Mouse (Mus musculus) kidney, postnatal 4 days (tissue): ENCODE measurements around the gene Ipmk.
"Not testable (repeated sequence)": the region's sequence is repeated elsewhere in the genome, so short reads cannot be mapped to it uniquely, and the experiment has no call there.

Experiments
- DNase-seq, 2 experiments: peaks; one replicate each; pipeline ENCODE4 v3.0.0; 2021; ENCODE audit warnings: mixed read lengths in 2 of 2

The Ipmk gene

DNA sequence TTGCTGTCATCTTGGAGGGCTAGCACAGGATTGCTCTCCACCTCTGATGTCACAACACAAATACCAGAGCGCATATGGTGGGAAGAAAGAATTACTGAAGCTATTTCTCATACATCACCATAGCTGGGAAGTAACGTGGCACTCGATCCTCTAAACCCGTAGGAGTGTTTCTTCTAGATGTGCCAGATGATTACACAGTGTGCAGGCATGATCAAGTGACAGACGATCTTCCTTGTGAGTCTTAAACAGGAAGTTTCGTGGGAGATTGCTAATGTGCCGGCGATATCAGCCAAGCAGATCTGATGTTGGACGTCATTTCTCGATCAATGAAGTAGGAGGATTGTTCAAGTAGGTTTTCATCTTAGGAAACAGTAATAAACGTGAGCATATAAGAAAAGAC lies 26.1 kb downstream of the Ipmk start:
- DNase-seq = no peak

DNA sequence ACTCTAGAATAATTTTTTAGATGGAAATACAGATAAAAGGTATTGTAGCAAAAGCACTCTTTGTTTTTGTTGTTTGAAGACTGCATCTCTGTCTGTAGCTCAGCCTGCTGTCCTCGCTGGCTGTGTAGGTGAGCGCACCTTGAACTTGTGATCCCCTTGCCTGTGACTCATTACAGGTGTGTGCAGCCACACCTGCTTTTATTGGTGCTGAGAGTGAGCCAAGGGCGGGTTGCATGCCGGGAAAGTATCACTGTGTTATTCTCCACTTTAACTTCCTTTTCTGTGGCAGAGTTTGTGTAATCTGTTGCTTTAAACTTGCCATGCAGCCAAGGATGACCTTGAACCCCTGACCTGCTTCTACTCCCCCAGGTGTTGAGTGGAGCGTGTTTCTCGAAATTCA lies 28.5 kb downstream of the Ipmk start:
- DNase-seq = no peak

DNA sequence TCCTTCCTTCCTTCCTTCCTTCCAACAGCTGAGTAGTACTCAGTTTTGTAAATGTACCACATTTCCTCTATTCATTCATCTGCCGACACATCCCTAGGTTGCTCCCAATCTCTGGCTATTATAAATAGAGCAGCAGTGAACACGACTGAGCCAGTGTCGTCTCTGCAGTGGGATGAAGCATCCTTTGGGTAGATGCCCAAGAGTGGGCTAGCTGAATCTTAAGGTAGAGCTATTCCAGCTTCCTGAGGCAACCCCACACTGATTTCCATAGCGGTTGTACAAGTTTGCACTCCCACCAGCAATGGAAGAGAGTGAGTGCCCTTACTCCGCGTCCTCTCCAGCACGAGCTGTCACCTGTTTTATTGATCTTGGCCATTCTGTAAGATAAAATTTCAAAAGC lies 32.8 kb downstream of the Ipmk start:
- DNase-seq = no peak

DNA sequence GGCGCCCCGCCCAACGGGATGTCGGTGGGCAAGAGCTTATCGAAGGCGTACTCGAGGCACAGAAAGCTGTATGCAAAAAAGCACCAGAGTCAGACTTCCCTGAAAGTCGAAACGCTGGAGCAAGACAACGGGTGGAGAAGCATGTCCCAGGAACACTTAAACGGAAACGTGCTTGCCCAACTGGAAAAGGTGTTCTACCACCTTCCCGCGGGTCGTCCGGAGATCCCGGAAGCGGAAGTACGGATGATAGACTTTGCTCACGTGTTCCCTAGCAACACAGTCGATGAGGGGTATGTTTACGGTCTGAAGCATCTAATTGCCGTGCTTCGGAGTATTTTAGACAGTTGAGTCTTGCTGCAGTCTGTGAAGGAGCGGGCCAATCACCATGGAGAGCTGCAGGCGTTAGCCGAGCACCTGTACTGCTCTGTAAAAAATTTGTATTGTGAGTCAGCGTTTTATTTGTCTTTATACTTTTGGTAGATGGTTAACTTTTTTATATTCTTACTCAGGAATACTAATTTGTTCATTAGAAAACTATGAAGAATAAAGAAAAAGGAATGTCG lies 34.0 kb downstream of the Ipmk start:
- peak; percentile 27 to 45 for DNase-seq

DNA sequence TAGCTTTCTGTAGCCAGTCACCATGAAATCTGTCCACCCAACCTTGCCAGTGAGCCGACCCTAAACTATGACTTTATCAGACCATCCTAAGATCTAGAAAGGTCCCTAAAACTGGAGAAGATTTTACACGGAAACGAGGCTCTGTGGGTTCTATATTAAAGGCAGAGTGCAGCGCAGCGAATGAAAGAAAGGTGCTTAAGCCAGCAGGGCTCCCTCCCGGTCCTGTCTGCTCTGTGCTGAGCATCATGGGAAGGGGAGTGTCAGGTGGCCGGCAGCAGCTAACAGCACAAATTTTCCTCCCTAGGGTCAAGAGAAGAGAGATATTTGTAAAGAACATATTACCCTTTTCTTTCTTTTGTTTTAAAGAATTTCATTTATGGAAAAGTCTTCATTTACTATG lies 34.5 kb downstream of the Ipmk start:
- DNase-seq = peak; percentile 25 to 39

DNA sequence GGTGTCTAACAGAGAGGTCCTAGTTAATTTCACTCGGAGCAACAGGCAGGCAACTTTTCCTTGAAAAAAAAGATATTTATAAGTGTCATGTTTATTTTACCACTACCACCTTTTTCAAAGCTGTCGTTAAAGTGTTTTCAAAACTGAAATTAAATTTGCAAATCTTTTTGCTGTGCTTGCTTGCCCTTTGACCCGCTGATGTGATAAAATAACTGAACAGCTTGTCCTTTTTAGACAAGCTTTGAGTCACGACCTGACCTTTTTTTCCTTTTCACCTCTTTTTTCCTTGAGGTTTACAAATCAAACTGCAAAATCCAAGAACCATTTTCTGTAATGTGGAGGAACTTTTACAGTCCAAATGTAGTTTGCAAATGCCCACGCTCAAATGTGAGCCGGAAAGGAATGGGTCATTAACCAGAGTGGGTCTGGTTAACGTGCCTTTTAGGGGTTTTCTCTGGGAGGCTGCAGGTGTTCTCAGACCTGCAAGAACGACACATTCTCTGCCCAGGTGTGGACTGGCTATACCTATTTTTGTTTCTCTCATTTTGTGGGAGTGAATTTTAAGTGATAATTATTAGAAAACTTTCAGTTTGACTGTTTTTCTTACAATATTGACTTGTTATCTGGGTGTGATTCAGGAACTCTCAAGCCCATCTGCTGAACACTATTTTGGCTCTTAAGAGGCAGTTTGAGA lies 35.4 kb downstream of the Ipmk start:
- DNase-seq = no peak

DNA sequence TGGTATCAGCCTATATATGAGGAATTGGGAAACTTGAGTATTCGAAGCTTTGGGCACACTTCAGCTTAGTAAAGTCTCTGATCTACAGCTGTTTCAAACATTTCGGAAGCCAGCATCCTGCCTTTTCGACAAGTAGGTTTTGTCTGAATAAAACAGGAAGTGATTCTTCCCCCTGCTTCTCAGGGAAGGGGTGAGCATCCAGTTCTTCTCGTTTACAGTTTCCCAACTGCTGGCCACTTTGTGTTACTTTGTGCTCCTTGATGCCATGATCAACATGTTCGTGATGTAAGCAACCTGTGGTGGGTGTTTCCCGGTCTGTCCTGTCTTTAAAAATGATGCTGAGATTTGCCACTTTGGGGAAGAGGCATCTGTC lies 36.0 kb downstream of the Ipmk start:
- not testable (repeated sequence) for DNase-seq

DNA sequence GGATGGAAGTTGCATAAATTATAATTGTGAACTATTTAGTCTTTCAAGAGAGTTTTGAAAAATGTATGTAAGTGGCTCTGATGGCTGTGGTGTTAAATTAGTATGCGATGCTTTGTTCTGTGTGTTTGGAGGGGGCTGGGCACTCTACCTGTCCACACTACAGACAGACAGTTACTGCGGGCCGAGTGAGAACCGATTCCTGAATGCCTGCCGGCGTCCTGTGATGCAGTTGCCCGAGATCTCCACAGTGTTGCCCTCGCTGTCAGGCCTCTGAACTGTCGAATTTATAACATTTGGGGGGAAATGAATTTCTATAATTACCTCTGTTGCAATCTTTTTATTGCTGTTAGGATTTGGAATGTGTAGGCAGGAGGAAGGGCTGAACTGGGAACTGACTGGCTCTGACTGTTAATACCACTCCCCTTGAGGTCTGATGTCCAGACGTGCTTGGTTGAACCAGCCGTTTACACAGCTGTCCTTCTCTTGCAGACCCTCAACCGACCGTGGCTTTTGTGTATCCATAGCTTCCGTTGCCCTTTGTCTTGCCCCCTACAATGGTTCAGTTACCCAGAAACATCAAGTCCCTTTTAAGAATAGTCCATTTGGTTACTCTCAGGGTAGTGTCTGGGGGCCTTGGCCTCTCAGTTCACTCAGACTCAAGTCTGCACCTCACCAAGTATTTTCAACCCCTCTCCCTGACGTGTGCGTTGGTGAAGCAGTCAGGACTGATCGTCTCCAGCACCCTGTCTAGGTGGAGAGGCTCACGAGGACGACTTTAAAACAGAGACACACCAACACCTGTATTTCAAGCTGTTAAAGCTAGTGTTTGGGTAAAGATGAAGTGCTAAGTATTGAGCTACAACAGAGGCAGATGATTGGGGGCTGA lies 36.8 kb downstream of the Ipmk start:
- peak in 1 of 2 experiments; percentile 19 for DNase-seq

DNA sequence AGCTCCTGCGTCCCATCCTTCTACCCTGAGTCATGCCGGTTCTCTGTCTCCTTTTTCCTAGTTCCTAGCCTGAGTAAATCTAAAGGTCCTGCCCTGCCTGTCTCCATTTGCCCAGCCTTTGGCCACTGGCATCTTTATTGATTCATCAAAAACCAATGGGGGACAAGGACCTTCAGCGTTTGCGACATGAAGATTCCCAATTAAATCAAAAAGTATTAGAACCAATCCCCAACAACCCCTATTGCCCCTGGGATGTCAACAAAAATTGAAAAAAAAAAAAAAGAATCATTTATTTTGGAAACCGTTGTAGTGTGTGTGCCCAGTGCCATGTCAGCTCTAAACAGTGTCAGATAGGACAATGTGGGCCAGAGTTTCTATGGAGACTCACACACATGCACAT lies 41.7 kb downstream of the Ipmk start:
- DNase-seq = no peak

DNA sequence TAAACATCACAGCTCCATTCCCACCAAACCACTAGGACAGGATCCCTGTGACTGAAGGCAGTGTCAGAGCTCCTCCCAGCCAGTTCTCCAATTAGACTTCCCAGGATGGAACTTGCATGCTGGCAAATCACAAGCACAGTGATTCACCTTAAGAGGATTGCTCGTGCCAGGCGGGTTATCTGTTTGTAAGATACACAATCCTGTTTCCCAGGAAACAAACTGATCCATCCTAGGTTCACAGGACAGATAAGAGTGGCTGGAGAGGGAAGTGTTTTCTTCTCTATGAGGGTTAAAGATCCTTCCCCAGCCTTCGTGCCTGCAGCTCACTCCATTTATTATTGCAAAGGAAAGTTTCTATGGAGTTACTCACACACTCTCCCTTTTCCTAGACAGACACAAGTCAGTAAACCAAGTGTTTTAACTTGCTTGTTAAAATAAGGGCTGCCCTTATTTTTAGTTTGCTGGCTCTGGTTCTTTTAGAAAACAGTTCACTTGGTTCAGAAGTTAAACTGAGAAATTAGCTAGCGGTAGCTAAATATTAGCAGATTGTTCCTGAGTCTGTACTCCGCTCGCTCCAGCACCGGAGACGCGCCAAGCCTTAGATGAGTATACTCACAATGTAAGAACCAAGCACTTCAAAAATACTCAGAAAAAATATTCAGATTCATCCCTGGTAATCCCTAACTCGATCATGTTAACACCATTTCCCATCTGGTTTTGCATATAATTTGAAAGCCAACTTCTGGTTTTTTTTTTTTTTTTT lies 51.0 kb downstream of the Ipmk start:
- no peak for DNase-seq

DNA sequence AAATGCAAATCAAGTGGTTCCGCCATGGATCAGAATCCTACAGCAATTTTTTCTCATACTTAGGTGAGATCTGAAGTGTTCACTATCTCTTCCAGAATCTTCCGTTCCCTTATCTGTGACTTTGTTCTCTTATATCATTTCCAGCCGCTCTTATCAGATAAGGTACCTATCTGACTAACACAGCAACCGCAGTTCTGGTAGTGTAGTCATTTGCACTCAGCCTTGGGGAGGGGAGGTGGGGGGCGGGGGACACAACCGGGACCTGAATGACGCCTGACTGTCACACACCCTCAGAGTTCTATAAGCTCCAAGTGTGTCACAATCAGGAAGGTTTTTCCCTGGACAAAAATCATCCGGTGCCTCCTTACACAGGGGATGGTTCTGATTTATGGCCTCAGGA lies 51.8 kb downstream of the Ipmk start:
- DNase-seq = no peak

DNA sequence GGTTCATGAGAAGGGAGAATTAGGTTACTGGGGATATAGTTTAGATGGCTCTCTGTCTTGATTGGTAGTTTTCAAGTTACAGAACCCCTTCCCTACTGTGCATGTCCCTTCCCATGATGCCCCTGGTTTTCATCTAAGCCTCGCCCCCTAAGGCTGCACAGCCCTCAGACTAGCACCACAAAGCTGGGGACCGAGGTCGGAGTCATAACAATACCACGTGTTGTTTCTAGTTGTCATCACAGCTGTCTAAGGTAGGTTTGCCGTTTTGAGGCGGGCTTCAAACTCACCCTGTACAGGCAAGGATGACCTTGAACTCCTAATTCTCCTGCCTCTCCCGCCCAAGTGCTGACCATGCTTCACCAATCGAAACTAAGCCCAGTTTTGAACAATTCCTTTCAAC lies 52.4 kb downstream of the Ipmk start:
- no peak for DNase-seq

DNA sequence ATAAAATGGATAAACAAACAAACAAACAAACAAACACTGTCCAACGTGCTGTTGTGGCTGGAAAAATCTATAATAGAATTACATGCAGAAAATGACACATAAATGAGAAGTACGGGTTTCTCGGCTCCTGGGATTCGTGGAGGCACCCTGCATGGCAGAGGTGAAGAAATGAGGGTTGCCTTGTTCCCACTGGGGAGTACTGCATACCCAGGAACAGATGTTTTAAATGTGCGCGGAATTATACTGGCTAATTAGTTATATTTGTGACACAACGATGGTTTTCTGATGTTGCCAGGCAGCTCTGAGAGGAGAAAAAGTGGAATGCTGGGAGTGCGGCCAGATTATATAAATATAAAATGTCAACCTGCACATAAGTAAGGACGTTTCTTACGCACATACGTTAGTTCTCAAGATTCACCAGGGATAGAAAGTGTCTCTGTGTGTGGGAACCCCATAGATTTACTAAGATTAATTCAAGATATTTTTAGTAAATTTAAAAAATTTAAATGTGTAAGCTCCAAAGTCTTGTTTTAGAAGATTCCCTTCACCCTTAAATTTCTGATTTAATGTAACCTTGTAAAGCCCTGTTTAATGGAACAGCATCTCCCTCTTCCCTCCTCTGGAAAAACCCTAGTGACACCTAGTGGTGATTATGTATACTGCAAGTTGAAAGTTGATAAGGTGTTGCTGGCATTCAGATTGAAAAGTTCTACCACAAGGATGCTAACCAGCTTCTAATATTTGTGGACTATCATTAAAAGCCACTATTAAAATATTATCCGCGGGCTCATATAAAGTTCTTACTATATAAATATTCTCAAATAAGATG lies 53.5 kb downstream of the Ipmk start:
- DNase-seq = no peak

DNA sequence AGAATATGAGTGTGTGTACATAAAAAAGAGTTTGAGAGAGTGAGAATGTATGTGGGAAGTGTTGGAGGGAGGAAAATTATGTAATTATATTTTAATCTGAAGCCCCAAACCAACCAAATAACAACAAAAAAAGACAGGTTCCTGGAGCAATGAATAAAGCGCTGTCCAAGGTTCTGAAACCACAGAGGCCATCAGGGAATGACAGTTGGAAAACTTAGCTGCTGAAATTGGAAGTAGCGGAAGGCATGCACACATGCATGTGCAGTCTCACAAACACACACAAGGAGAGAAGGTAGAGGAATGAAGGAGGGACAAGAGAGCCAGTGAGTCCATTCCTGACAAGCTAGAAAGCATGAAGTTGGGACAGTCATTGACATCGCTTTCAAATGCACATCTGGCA lies 56.1 kb downstream of the Ipmk start:
- DNase-seq = peak in 1 of 2 experiments; percentile 17

DNA sequence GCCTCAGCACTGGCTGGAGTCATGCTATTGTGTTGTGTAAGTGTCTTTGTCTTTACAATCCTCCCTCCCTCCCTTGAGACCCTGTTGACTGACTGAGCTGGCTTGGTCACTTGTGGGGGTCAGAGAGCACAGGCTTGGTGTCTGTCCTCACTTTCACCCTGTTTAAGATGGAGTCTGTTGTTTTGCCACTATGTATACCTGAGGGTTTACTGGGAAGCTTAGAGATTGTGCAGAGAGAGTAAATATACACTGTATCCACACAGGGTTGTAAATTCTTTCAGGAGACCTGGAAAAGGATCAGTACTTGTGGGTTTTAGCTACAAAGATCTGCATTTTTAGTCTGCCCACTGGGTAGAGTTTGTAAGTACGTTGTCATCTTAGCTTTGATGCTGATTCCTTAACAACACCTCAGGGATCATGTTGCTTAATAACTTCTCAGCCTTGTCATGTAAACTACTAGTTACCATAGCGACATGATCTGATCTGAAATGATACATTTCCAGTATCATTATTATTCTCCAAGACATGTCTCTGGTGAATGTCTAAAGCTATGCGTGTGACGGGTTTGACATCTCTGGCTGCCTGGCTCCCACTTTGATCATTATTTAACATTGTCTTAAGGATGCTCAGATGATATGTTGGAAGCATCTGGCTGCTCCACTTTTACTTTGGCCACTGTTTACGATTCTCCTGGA lies 58.1 kb downstream of the Ipmk start:
- DNase-seq = no peak

DNA sequence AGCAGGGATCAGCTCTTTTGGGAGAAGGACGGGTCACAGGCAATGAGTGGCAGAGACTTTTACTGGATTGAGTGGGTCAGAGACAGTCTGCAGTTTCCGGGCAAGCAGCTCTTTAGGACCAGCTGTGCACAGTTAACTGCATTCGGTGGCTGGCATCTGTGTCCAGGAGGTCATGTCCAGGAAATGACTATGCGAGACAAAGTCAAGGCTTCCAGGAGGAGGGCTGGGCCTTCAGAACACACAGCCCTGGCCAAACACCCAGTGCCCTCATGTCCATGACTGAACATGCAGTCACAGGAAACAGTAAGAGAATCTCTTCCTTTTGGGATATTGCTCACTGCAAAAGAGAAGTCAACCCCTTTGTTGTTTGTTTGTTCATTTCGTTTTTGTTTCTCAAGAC lies 62.4 kb downstream of the Ipmk start:
- DNase-seq = no peak

DNA sequence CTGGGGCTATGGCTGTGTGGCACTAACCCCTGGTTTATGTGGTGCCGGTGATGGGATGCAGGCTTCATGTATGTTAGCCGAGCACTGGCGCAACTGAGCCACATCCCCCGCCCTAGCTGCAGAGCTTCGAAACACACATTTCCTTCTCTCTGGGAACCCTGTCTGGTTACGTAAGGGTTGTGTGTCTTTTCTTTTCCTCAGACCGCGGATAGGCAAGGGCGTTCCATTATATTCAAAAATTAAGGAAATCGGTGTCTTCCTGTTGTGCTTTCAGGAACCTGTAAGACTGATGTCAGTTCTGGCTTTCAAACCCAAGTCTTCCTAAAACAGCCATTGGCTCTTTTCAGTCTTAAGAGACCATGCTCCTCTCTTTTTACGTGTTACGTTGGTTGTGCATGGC lies 65.8 kb downstream of the Ipmk start:
- no peak for DNase-seq

DNA sequence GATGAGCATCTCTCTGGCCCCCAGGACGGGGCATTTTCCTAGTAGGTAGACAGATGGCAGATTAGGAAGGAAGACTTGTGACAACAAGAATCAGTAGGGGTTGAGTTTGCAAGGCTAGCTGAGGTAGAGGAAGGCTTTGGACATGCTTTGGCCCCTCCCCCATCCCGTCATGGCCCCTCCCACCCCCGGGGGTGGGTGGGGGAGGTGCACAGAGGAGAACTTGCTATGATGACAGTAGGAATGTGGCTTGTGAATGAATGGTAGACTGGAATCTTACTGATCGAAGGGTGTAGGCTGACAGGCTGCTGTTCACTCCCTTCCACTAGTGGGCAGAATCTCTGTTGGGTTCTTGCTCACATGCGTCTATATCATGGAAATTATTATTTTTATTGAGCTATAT lies 74.0 kb downstream of the Ipmk start:
- DNase-seq = no peak

DNA sequence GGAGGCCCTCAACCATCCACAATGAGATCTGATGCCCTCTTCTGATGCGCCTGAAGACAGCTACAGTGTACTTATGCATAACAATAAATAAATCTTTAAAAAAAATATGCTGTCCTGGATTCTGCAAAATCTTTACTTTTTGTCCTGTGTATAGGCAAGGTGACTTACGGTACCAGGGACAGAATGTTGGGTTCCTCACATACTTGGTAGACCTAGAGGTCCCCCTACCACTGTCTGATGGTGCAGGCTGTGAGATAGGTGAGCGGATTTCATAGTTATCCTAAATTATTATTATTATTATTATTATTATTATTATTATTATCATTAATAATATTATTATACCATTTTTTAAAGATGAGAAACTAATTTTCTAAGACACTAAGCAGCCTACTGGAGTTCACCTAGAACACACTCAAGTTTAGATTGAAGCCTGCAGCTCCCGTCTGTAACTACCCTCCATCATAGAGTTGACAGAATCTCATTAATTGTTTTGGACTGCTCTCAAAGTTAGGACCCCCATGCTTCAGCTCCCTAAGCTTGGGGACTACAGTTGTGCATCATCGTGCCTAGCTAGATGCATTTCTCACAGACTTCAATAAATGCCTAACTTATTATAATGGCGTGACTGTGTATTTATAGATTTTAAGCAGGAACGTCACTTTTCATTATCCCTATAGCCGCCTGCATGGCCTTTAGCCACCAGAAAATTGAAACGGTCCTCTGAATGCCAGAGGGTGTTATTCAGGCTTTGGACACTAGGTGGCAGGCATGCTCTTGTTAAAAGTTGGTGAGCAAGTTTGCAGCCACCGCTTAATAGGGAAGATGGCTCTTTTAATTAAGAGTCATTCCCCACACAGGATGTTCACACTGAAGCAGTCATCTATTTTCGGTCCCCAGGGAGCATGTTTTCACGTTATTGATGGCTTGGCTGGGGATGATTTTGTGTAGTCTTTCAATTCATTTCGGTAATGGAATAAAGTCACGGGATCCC lies 74.8 kb downstream of the Ipmk start:
- peak; percentile 80 to 83 for DNase-seq

DNA sequence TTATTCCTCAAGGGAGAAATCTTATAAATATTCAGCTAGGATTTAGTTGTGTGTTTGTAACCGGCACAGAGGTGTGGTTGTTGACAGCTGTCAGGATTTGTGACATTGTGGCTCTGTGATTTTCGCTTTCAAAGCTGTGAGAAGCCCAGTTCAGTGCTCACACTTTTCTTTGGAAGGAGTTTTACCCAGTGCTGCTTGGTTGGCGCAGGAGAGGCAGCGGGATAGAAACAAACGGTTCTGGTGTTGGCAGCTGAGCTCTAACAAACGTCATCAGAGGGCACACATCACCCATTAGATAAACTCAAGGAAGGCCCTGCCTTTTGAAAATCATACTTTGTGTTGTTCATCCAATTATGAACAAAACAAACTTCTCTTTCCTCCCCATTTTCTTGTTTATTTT lies 79.2 kb downstream of the Ipmk start:
- DNase-seq = no peak

DNA sequence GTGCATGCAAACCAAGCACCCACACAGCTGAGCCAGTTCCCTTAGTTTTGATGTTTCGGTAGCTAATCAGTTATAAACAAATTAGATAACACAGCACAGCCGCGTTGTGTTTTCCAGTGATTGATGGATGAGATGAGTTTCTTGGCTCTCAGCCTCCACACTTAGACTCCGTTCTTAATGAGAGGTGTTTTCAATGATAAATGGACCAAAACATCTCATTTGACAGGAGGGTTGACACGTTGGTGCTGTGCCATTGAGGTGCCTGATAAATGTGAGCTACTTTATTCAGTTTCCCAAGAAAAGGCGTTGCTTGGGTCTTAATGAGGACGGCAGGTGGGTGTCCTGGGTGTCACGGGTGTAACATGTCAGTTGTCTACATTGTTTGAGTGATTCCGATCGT lies 79.8 kb downstream of the Ipmk start:
- no peak for DNase-seq
